Mouse (Mus musculus) ZHBTc4 (cell line): ENCODE data around the gene Clybl.

ENCODE experiments used
- DNase-seq: peaks from one replicate; pipeline ENCODE4 v3.0.0-alpha.2; 2011; ENCODE audit warnings: low read depth, low spot score

Clybl gene

DNA sequence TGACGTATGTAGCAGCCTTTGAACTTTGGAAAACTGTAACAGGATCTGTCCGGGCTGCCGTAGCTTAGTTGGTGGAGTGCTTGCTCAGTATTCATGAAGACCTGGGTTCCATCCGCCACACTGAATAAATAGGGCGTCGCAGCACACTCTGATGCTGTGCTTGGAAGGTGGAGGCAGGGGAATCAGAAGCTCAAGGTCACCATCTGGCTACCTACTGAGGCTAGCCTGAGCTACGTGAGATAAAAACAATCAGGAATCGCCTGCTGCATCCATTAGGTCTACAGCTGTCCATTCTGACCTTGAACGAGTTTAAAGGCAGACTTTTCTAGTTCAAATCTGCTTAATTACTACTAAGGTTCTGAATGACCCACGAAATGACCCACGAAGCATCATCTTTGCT, 118.8 kb downstream of the Clybl start:
- DNase-seq = peak; percentile 44

DNA sequence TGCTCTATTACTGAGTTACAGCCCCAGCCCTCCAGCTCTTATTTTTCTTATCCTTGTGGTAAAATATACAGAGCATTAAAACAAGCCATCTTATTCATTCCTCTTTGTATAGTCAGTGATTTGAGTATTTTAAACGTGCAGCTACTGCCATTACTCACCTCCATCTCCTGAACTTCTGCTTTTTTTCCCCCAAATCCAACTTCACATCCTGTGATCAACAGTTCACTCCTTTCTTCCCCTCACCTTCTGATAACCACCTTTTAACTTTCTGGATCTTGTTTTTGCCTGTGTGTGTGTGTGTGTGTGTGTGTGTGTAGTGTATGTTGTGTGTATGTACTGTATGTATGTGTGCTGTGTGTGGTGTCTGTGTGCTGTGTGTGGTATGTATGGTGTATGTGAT, 122.3 kb downstream of the Clybl start:
- no peak for DNase-seq

DNA sequence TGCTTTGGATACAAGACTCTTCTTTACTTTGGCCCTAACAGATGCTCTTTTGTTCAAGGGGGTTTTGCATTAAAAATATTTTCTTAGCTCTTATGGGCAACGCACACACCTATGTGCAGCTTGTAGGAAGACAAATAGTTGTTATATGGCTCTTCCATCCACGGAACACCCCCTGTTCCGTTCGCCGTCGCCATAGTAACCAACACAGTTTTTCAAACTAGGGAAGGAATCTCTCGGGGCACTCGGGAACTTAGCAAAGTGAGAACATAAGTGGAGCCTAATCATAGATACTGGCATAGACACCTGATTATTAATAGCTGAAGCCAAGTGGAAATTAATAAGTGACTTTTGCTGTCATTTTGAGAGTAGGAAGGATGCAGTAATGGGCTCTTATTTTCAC, 123.6 kb downstream of the Clybl start:
- DNase-seq = no peak

DNA sequence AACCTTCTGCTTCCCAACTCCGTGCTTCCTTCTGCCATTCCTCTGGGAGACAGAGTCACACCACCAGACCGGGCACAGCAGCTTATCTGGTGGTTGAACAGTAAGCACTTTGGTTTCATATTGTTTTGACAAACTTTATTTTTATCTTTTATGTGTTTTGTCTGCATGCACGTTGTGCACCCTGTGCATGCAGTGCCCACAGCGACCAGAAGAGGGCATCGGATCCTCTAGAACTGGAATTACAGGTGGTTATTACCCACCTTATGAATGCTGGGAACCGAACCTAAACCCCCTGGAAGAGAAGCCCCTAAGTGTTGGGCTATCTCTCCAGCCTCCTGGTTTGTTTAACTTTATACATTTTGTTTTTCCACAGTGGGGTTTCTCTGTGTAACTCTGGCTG, 130.9 kb downstream of the Clybl start:
- DNase-seq = peak; percentile 49

DNA sequence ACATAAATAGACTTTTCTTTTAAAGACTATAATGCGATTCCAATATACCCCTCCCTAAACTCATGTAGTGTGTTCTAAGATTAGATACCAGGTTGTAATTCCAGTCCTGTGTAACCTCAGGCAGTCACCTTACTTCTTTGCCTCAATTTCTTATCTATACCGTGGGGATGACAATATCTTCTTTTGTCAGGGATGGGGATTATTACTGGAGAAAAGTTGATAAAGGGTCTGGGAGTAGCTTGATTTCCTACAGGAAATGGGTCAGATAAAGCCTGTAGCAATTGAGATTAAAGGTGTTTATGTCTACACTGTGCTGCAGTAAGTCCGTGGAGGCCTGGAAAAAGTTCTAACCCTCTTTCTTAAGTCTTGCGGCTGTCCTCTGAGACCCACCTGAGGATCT, 131.8 kb downstream of the Clybl start:
- no peak for DNase-seq

DNA sequence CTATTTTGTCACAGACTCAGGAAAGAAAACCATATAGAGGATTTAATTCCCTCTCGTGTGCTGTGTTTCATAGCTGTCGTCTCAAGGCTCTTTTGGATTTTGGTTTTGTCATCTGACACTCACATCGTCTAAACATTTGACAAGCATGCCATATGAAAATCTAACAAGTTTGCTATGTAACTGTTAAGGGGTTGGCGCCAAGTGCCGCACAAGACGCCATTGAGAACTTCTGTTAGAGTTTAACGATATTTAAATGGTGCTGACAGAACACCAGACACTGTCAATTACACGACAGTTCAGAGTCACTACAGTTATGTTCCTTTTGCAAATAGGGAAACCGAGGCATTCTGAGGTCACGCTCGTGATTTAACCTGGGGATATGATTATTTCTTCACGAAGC, 134.2 kb downstream of the Clybl start:
- no peak for DNase-seq

DNA sequence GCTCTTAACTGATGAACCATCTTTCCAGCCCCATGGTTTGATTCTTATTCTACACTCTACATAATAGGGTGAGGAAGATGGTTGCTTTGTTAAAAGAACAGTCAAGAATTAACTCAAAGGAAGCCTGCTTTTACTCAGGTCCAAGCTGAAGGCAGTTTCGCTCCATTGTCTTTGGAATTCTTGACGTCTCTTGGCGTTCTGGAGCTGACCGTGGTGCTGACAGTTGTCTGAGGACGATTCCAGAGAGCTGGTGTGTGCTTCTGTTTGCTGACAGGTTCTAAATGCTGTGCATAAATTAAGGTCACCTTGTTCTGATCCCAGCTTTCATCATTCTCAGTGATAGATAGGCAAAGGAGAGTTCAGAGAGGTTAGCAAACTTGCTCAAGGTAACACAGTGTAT, 140.6 kb downstream of the Clybl start:
- peak; percentile 80 for DNase-seq

DNA sequence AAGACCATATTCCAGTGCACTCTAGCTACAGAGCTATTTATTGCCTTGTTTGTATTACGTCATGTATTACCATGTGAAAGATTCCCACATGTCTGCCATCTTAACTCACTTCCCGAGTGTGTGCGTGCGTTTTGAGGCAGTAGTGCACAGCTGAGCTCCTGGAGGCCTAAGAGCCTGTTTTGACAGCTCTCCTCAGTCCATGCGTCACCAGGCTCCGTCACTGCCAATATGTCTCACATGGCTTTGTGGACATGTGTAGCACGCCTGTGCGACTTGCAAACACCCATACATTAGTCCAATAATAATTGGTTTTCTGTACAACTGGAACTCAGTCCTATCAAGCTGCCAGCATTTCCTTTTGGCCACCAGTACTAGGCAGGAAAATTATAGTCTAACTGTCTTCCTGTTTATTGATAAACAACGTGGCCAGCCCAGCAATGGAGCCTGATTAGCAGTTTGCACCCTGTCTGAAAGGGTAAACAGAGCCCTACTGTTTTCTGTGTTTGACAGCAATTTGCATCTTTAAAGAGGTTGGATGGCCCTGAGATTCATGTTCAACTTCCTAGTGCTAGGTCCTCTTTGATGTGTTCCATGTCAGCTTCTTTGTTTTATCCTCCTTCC, 142.4 kb downstream of the Clybl start:
- peak; percentile 45 for DNase-seq

DNA sequence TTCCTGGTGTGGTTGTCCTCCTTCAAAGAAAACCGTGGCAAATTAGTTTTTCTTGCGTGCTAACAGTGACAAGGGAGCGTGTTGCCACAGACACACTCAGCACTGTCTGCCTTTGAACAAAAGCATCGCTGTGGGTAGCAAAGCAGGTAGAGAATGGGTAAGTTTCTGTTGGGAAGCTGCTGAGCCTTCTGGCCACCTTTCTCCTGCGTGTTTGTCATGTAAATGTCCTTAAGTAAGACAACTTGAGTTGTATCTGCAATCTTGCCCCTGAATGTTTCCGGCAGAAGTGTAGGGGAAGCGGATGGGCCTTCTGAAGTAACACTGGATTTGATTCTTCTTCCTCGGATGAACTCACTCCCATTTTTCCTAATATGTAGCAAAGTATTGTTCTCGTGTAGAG, 148.6 kb downstream of the Clybl start:
- peak; percentile 64 for DNase-seq

DNA sequence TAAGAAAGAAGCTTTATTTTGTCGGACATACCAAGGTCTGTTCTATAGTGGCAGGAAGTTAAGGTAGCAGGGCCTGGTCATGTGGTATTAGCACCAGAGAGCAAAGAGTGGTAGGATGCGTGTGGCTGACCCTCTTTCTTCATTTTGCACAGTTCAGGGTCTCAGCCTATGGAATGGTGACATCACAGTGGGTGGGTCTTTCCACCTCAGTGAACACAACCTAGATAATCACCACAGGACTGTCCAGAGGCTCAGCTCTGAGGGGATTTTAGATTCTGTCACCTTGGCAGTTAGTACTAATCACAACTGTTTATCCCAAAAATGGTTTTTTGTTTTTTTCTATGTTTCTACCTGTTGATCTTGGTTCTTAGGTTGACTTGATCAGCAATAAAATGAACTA, 149.2 kb downstream of the Clybl start:
- no peak for DNase-seq

DNA sequence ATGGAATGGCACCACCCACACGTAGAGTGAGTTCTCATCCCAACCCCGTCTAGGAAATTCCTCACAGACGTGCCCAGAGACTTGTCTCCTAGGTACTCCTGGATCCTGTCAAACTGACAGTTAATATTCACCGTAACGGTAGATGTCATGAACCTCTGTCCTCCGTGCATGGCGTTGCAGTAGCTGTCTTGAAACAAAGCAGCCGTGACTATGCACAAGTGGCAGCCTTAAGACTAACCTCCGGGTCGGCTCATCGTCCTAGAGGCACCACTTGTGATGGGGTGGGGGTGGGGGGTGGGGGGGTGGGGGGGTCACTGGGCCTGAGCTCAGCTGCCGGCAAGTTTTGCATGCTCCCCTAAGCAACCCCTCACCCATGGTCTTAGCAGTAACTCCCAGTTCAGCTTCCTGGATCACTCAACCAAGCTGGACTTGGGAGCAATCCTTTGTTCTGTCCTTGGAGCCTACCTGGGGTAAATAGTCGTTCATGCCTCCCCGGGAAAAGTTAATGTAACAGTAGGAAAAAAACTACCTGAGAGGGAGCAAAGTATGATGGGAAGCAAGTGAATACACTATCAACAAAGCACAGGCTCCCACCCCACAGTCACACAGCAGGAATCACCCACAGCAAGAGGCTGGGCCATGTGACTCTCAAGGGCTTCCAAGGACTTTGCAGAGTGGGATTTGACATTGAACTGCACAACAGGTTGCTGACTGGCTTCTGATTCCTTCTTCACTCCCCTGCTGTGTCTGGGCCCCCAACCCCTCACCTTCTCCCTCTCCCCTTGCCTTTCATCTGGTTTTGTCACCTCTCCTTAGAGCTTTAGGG, 150.3 kb downstream of the Clybl start:
- peak; percentile 90 for DNase-seq

DNA sequence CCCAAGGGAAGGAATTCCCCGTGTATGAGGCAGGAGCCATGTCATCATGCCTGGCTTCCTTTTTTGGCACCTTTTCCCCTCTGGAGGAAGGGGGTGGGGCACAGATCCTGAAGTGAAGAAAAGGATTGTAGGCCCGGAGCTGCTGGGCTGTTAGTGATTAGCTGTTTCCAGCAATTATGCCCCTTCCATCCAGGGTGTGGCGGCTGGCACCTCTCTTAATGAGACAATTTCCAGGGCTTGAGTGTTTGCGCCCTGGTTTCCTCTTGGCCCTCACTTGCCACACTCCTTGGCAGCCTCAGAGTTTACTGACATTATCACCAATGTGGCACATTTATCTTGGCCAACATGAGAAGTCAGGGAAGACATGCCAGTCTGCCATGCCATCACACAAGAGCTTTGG, 155.5 kb downstream of the Clybl start:
- DNase-seq = no peak

DNA sequence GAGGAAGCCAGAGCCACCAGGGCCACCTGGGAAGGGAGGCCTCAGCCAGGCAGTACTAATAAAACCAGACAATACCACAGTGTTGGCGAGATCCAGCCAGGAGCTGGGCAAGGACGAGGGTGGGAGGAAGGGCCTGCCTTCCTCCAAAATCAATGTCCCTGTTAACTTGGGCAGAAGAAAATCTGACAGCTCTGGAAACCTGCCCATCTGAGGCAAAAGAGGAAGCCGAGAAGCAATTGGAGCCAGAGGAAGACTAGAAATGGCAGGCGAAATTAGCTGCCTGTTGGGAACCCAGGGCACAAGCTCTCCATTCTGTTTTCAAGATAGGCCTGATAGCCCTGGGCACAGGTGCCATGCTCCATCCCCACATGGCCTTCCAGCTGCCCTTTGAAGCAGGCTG, 157.3 kb downstream of the Clybl start:
- DNase-seq = no peak

DNA sequence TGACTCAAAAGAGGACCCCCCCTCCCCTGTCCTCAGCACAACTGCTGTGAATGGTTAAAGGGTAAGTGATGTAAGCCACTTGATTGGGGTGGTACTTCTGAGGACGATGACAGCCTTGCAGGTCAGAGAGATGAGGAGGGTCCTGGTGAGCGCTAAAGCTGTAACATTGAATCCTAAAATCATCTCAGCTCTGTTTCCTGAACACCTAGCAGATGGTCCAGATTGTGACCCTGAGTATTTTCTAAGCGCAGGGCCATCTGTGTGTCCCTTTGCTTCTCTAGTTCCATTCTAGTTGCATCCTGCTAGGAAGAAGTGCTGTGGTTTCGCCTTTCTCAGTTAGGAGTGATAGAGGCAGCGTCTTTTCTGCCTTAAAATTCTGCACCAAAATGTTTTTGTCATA, 158.6 kb downstream of the Clybl start:
- DNase-seq = no peak

DNA sequence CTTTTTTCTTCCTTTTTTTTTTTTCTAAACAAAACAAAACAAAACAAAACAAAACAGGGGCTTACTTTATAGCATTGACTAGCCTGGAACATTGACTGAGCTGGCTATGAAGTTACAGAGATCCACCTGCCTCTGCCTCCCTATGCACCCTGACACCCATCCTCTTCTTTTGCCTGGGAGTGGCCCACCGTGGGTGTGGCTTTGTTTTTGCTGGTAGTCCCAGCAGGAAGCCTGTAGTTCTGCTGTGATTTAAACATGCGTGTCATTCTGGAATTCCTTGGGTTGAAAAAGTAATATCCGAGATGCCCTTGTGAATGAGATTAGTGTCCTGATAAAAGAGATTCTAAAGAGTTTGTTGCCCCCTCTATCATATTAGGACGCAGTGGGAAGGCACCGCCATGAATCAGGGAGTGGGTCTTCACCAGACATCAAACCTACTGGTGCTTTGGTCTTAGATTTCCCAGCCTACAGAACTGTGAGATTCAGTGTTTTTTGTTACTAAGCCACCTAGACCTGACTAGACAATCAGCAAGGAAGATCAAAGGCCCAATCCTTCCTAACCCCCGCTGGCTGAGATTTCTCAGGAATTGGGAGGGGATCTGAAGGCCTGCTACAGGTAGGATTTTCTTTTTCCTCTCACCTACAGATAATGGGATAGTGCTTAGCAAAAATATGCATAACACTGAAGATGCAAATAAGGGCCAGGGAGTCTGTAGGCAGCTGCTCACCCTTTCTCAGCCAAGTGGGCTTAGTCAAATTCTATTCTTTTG, 160.3 kb downstream of the Clybl start:
- peak; percentile 97 for DNase-seq

DNA sequence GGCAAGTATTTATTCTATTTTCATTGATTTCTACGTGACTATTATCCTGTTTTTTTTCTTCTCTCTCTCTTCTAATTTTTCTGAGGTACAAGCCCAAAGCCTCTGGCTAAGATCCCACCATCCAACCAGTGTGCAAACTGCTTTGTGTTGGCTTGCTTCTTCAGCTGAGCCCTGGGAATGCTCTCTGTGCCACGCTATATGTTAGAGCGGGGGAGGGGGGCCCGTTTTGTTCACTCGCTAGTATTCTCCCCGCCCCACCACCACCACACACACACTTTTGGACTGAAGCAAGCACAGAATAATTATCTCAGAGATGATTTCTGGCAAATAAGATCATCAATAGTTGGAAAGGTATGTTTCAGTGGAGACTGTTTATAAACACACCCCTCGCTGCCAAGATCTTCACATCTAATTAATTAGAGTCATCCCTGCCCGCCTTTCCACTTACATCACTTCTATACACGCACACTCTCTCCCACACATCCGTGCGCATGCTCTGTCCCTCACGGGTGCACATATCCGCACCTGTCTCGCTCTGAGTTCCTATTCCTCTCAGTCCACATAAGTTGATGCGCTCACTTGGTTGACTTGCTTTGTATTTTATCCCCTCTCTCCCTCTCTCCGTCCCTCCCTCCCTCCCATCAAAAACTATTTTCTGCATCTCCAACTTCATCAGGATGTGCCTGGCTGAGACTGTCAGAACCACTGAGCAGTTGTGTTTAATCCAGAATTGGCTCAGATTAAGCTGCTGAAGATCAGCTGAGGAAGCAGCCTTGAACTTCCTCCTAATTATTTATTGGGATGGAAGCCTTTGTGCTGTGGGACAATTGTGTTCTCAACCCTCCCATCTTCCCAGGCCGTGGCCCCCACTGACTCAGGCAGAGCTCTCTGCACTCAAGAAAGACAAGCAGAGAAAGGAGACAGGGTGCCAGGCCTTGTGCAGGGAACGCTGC, 163.0 kb downstream of the Clybl start:
- DNase-seq = no peak

DNA sequence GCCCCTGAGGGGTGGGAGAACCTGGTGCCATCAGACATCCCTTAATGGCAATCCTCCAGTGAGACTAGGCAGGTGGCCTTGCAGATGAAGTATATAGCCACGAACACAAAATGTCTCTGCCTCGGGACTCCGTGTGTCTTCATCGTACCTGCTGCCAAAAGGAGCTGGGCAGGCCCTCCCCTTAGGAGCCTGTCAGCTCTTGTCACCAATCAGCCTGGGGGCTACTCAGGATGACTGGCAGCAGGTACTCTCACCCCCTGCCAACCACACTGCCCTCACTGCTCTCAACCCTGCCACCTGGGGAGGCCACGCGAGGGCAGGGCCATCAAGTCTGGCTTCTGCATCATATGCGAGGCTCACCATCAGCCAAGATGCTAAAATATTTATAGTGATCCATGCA, 166.6 kb downstream of the Clybl start:
- no peak for DNase-seq

DNA sequence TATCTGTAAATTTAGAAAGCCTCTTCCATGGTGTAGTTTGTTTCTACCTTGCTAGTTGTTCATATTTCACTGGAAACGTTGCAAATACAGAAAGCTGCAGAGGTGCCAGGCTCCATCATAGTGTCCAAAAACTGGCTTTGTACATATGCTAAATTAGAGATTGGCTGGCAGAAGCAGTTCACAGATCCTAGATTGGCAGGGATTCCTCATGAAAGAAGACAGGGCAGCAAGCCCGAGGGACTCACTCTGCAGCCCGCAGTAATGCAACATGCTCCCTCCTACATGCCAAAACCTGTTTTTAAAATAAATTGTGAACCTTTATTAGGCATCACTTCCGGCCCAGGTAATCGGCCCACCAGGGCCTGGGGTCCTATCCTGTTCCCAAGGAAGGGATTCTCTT, 167.8 kb downstream of the Clybl start:
- no peak for DNase-seq

DNA sequence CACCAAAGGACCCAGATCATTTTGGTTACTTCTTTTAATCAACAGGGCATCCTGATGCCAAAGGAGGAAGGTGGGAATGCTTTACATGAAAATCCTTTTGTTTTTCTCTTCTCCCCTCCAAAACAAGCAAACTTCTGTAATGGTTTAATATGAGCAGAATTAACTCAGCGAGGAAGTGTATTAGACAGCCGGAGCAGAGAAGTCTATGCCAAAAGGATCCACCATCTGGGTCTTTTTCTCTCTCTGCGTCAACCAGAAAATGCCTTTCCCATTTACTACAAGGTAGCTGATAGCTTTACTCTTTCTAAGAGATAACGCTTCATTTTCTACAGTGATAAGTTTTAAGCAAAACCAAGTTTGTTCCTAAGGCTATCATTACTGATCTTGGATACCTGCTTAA, 168.3 kb downstream of the Clybl start:
- DNase-seq = no peak

DNA sequence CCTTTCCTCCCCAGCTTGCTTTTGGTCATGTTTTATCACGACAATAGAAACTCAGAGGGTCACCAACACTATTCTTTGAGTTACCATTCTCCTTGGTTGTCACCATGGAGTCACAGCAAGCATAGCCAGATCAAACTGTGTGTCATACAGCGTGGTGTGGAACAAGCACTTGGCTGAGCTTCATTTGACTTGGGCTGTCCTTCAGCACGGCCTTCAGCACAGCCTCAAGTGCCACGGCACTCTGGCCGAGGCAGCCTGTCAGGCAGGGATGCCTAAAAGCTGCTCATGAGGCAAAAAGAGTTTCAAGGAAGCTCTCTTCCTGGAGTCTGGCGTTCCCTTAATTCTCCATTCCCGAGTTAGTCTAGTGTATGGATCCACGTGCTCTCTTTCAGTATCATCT, 169.3 kb downstream of the Clybl start:
- peak; percentile 37 for DNase-seq

DNA sequence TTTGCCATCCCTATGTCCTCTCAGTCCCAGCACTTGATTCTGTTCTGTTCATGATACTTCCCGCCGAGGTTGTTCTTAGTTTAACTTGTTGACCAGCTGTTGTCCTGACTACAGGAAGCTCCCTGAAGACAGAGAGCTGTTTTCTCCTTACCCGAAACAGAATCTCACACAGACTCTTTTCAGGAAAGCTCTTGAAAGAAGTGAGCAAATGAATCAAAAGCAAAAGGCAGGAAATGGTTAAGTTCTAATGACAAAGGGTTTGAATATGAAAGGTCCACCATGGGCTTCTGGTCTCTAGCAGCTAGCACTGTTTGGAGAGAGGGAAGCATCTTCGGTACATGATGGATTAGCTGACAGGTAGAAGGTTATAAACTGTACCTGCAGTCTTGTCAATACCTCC, 175.8 kb downstream of the Clybl start:
- peak; percentile 58 for DNase-seq

DNA sequence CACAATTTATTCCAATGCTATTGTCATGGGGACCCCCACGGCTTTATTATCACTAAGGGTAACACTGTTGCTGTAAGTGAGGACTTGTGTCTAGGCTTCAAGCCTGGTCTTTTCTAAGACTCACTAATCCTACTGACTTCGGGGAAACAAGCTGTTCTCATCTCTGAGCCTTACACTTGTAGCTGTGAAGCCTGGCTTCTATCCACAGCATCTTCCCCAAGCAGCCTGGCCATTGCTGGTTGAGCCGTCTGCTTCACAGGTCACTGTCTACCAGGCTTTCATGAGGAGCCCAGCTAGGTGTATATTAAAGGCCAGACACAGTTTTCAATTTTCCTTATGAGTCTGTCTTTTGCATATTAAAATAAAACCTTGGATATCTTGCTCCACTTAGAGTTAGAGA, 177.1 kb downstream of the Clybl start:
- DNase-seq = no peak
